Mouse (Mus musculus) MEL (cell line): ENCODE data around the gene Akap13. TPM values are rescaled to one million over a fixed set of nuclear protein-coding genes. Genes with fewer than 3 reads are reported as not detected.

Experiments
- DNase-seq: peaks from one replicate; pipeline ENCODE4 v3.0.0; 2011; ENCODE audit warnings: low read depth, low spot score
- H3K27ac ChIP-seq: 2 replicates; pipeline ENCODE4 v1.5.1; 2012; ENCODE audit warnings: low read depth, mild to moderate bottlenecking, control low read depth, low read length, moderate library complexity; ENCODE audit not compliant: control insufficient read depth
- H3K27me3 ChIP-seq, 2 experiments: fragments of 150-350 bp in 1 of 2; sonication (generic) in 1 of 2; 2 replicates each; pipeline ENCODE4 v1.6.1; 2012; ENCODE audit warnings: low read length in 2 of 2, mild to moderate bottlenecking in 2 of 2, improper control_type of control experiment in 1 of 2, moderate library complexity in 1 of 2; ENCODE audit not compliant: insufficient read depth in 2 of 2, control insufficient read depth in 1 of 2
- H3K36me3 ChIP-seq, 2 experiments: 2 replicates each; pipeline ENCODE4 v1.6.1; 2012 to 2014; ENCODE audit warnings: low read length in 2 of 2, improper control_type of control experiment in 1 of 2, inconsistent platforms in 1 of 2, mild to moderate bottlenecking in 1 of 2; ENCODE audit not compliant: insufficient read depth in 2 of 2, control insufficient read depth in 1 of 2
- H3K4me1 ChIP-seq, 2 experiments: fragments of 150-350 bp in 1 of 2; sonication (generic) in 1 of 2; 2 replicates each; pipeline ENCODE4 v1.6.1; 2012; ENCODE audit warnings: low read length in 2 of 2, improper control_type of control experiment in 1 of 2, mild to moderate bottlenecking in 1 of 2; ENCODE audit not compliant: insufficient read depth in 2 of 2, control insufficient read depth in 1 of 2
- H3K4me3 ChIP-seq, 2 experiments: fragments of 150-350 bp in 1 of 2; sonication (generic) in 1 of 2; 2 replicates each; pipeline ENCODE4 v1.5.1; 2012; ENCODE audit warnings: low read depth in 2 of 2, low read length in 2 of 2, mild to moderate bottlenecking in 2 of 2, moderate library complexity in 2 of 2, control low read depth in 1 of 2, improper control_type of control experiment in 1 of 2; ENCODE audit not compliant: control insufficient read depth in 1 of 2, insufficient read depth in 1 of 2
- H3K79me2 ChIP-seq: 2 replicates; pipeline ENCODE4 v1.6.1; 2012; ENCODE audit warnings: mild to moderate bottlenecking, low read length, moderate library complexity; ENCODE audit not compliant: control insufficient read depth, poor library complexity, insufficient read depth
- H3K9ac ChIP-seq: 2 replicates; pipeline ENCODE4 v1.6.1; 2012; ENCODE audit warnings: low read depth, mild to moderate bottlenecking, control low read depth, low read length, moderate library complexity; ENCODE audit not compliant: control insufficient read depth, poor library complexity, severe bottlenecking
- H3K9me3 ChIP-seq: fragments of 150-350 bp; sonication (generic); replicated peaks from 2 replicates; pipeline ENCODE4 v1.6.1; 2012; ENCODE audit warnings: mild to moderate bottlenecking, low read length, improper control_type of control experiment, moderate library complexity; ENCODE audit not compliant: insufficient read depth
- CHD2 ChIP-seq: IDR thresholded peaks from 2 replicates; pipeline ENCODE4 v1.6.1; 2011; ENCODE audit warnings: low read length, improper control_type of control experiment
- CTCF ChIP-seq, 3 experiments: IDR thresholded peaks in 2 of 3; conservative IDR thresholded peaks in 1 of 3; 2 replicates each; pipeline ENCODE4 v1.5.1; 2011 to 2012; ENCODE audit warnings: low read length in 3 of 3, low read depth in 2 of 3, mild to moderate bottlenecking in 2 of 3, improper control_type of control experiment in 1 of 3, inconsistent platforms in 1 of 3, mixed read lengths in 1 of 3, moderate library complexity in 1 of 3; ENCODE audit not compliant: control insufficient read depth in 1 of 3, insufficient read depth in 1 of 3, poor library complexity in 1 of 3, severe bottlenecking in 1 of 3
- E2F4 ChIP-seq: IDR thresholded peaks from 2 replicates; pipeline ENCODE4 v1.6.1; 2011; ENCODE audit warnings: low read depth, low read length, improper control_type of control experiment, borderline replicate concordance
- ELF1 ChIP-seq: IDR thresholded peaks from 2 replicates; pipeline ENCODE4 v1.6.1; 2014; ENCODE audit warnings: low read depth, mild to moderate bottlenecking, inconsistent platforms, low read length, improper control_type of control experiment, moderate library complexity
- ETS1 ChIP-seq: IDR thresholded peaks from 2 replicates; pipeline ENCODE4 v1.6.1; 2012; ENCODE audit warnings: low read depth, mild to moderate bottlenecking, inconsistent platforms, low read length, improper control_type of control experiment, moderate library complexity
- GABPA ChIP-seq: IDR thresholded peaks from 2 replicates; pipeline ENCODE4 v1.6.1; 2012; ENCODE audit warnings: low read depth, mild to moderate bottlenecking, inconsistent platforms, low read length, improper control_type of control experiment, moderate library complexity
- GATA1 ChIP-seq: IDR thresholded peaks from 2 replicates; pipeline ENCODE4 v1.6.1; 2011; ENCODE audit warnings: low read depth, low read length, improper control_type of control experiment
- KAT2A ChIP-seq: conservative IDR thresholded peaks from 2 replicates; pipeline ENCODE4 v1.6.1; 2012; ENCODE audit warnings: low read depth, low read length, improper control_type of control experiment, inconsistent platforms
- MAZ ChIP-seq: IDR thresholded peaks from 2 replicates; pipeline ENCODE4 v1.6.1; 2012; ENCODE audit warnings: low read depth, mild to moderate bottlenecking, inconsistent platforms, low read length, improper control_type of control experiment
- MEF2A ChIP-seq: IDR thresholded peaks from 2 replicates; pipeline ENCODE4 v1.6.1; 2014; ENCODE audit warnings: low read depth, mild to moderate bottlenecking, inconsistent platforms, low read length, improper control_type of control experiment; ENCODE audit not compliant: poor library complexity, insufficient replicate concordance, severe bottlenecking; ENCODE audit errors: extremely low read depth
- MXI1 ChIP-seq: IDR thresholded peaks from 2 replicates; pipeline ENCODE4 v1.6.1; 2011; ENCODE audit warnings: mild to moderate bottlenecking, low read depth, low read length, improper control_type of control experiment
- POLR2A ChIP-seq, 2 experiments: IDR thresholded peaks; 2 replicates each; pipeline ENCODE4 v1.6.1; 2011 to 2012; ENCODE audit warnings: low read length in 2 of 2, mild to moderate bottlenecking in 2 of 2, control low read depth in 1 of 2, improper control_type of control experiment in 1 of 2, low read depth in 1 of 2, moderate library complexity in 1 of 2; ENCODE audit not compliant: control insufficient read depth in 1 of 2, insufficient read depth in 1 of 2, poor library complexity in 1 of 2
- POLR2AphosphoS5 ChIP-seq: IDR thresholded peaks from 2 replicates; pipeline ENCODE4 v1.6.1; 2012; ENCODE audit warnings: low read depth, borderline replicate concordance, mild to moderate bottlenecking, inconsistent platforms, low read length, moderate library complexity, mixed read lengths
- RAD21 ChIP-seq: IDR thresholded peaks from 2 replicates; pipeline ENCODE4 v1.6.1; 2011; ENCODE audit warnings: mild to moderate bottlenecking, low read depth, low read length, improper control_type of control experiment
- RCOR1 ChIP-seq: IDR thresholded peaks from 2 replicates; pipeline ENCODE4 v1.6.1; 2012; ENCODE audit warnings: low read depth, mild to moderate bottlenecking, inconsistent platforms, low read length, improper control_type of control experiment
- SIN3A ChIP-seq: IDR thresholded peaks from 2 replicates; pipeline ENCODE4 v1.6.1; 2012; ENCODE audit warnings: low read length, improper control_type of control experiment, inconsistent platforms
- SMC3 ChIP-seq: IDR thresholded peaks from 2 replicates; pipeline ENCODE4 v1.6.1; 2011; ENCODE audit warnings: low read depth, low read length, improper control_type of control experiment
- USF1 ChIP-seq: IDR thresholded peaks from 2 replicates; pipeline ENCODE4 v1.6.1; 2014; ENCODE audit warnings: low read depth, mild to moderate bottlenecking, inconsistent platforms, low read length, improper control_type of control experiment, moderate library complexity
- ZC3H11A ChIP-seq: IDR thresholded peaks from 2 replicates; pipeline ENCODE4 v1.6.1; 2012; ENCODE audit warnings: low read depth, mild to moderate bottlenecking, inconsistent platforms, low read length, improper control_type of control experiment
- polyA plus RNA-seq, 2 experiments: library from polyadenylated mRNA; stranded (reverse) in 1 of 2; unstranded in 1 of 2; fragments of >175 nt in 1 of 2; fragments of >200 nt in 1 of 2; gene quantifications; 2 replicates each; pipeline versions ENCODE4 v1.2.1 to v1.2.4; 2012; ENCODE audit warnings: low replicate concordance in 2 of 2, low read depth in 1 of 2; ENCODE audit not compliant: insufficient read length in 2 of 2, insufficient read depth in 1 of 2, missing spikeins in 1 of 2
- total RNA-seq: library from RNA; depleted of rRNA; stranded (reverse); fragments of 300-350 nt; gene quantifications from 2 replicates; pipeline ENCODE4 v1.2.3, GENCODE M21; 2012

Gene Akap13
- total and polyA plus RNA-seq, 3 experiments = 4.1 to 4.5 TPM; not detected in 1

GRCm38 (mm10) chr7:75733166-75733565, 277.8 kb downstream of the Akap13 start:
- Histone ChIP-seq H3K27me3 (no peaks in the 10 kb centered on the region), H3K4me1 (no peaks in the 10 kb centered on the region), H3K79me2 (no peaks in the 10 kb centered on the region), H3K36me3 (no peaks in the 10 kb centered on the region; a peak in 1 of 4 replicates), H3K27ac (no peak overlapping the region), H3K4me3 (no peak overlapping the region), H3K9me3 (no peaks in the 10 kb centered on the region), H3K9ac (no peak overlapping the region)
- no peak for DNase-seq
- TF ChIP-seq MXI1 (no peak), POLR2AphosphoS5 (no peak), GATA1 (no peak), KAT2A (no peak), RCOR1 (no peak), USF1 (no peak), CTCF (IDR thresholded peaks at IDR 0.05 in 2 of 3, conservative IDR thresholded peaks at IDR 0.05 in 1 of 3; ENCODE audit: control insufficient read depth in 1 of 3, insufficient read depth in 1 of 3, low read depth in 2 of 3, low read length in 3 of 3, poor library complexity in 1 of 3, severe bottlenecking in 1 of 3) (no peak), GABPA (no peak), ETS1 (no peak), E2F4 (no peak), MAZ (no peak)

- H3K4me1 ChIP-seq = no peaks in the 10 kb centered on the region
- no peaks in the 10 kb centered on the region; a peak in 1 of 4 replicates for H3K36me3 ChIP-seq
- peak; percentile 69 for TF ChIP-seq RAD21
- peak; percentile 70 for TF ChIP-seq ZC3H11A
- peak; percentile 81 for TF ChIP-seq SMC3
- no peak for TF ChIP-seq CHD2
- no peak for TF ChIP-seq MEF2A
- no peak for TF ChIP-seq ELF1
- TF ChIP-seq CTCF (IDR thresholded peaks at IDR 0.05 in 2 of 3, conservative IDR thresholded peaks at IDR 0.05 in 1 of 3; ENCODE audit: control insufficient read depth in 1 of 3, insufficient read depth in 1 of 3, low read depth in 2 of 3, low read length in 3 of 3, poor library complexity in 1 of 3, severe bottlenecking in 1 of 3) = peak; percentile 70 to 88 (median 75)
- no peak for TF ChIP-seq SIN3A
- no peak for TF ChIP-seq POLR2A (IDR thresholded peaks at IDR 0.05; ENCODE audit: control insufficient read depth in 1 of 2, insufficient read depth in 1 of 2, low read depth in 1 of 2, low read length in 2 of 2, poor library complexity in 1 of 2)
- no peak overlapping the region for H3K4me3 ChIP-seq
- H3K79me2 ChIP-seq = no peaks in the 10 kb centered on the region
- no peak overlapping the region for H3K27ac ChIP-seq
- DNase-seq = peak; percentile 73
- H3K9me3 ChIP-seq = no peaks in the 10 kb centered on the region
- no peaks in the 10 kb centered on the region for H3K27me3 ChIP-seq
- no peak overlapping the region for H3K9ac ChIP-seq
These were observed 283.9 kb downstream of the Akap13 start for GRCm38 (mm10) chr7:75739075-75739725.
